Mouse (Mus musculus): ENCODE measurements around the gene Lrrc46. TPM values are rescaled to one million over a fixed set of nuclear protein-coding genes. Genes with fewer than 3 reads are reported as not detected.

Gene Lrrc46
- polyA plus RNA-seq (2015; fragmentation: Nextera tagmentation; extraction: Ambion mirVana) = 2.9 and 4.6 TPM in 2 replicates

GRCm38 (mm10) chr11:97041022-97041899, at the start of gene Lrrc46, which contains the start of gene Mrpl10:
Gene Lrrc46, minus strand, starts transcription at chr11:97041407.
Gene Mrpl10, plus strand, starts transcription at chr11:97041560.
- Histone ChIP-seq H3K36me3 (no peaks in the 10 kb centered on the region), H3K9me3 (no peaks in the 10 kb centered on the region), H3K4me2 (replicated peaks) (peak within 1 kb of the TSS; percentile 81), H3K4me3 (peak within 1 kb of the TSS; percentile 84), H3K27ac (replicated peaks) (peak within 1 kb of the TSS; percentile 78), H3K4me1 (peaks cover 21% of the 10 kb centered on the region), H3K27me3 (no peaks in the 10 kb centered on the region), H3K9ac (replicated peaks) (peak within 1 kb of the TSS; percentile 89)
- ATAC-seq (replicated peaks) = peak; percentile 95
- WGBS = under 1% methylated on average over 48 of the region's 48 CpGs

DNA sequence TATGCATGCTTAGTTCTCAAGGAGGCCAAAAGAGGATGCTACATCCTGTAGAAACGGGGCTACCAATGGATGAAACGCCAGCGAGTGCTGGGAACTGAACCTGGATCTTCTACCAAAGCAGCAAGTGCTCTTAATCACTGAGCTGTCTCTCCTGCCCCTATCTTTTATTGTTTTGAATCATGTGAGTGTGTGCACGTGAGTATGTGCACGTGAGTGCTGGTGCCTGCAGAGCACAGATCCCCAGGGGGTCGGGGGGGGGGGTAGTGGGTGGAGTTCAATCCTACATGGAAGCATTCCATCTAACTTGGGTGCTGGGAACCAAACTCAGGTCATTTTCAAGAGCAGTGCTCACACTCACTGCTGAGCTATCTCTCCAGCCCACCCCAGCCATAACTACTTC, 45.2 kb upstream of the Lrrc46 start:
- Histone ChIP-seq H3K4me2 (replicated peaks) (no peak overlapping the region), H3K27ac (replicated peaks) (no peak overlapping the region), H3K4me3 (no peak overlapping the region), H3K27me3 (no peaks in the 10 kb centered on the region), H3K4me1 (no peaks in the 10 kb centered on the region), H3K9ac (replicated peaks) (no peak overlapping the region), H3K36me3 (no peaks in the 10 kb centered on the region), H3K9me3 (no peaks in the 10 kb centered on the region)
- WGBS = 75% methylated on average over 6 of the region's 6 CpGs
- no peak for ATAC-seq (replicated peaks)

DNA sequence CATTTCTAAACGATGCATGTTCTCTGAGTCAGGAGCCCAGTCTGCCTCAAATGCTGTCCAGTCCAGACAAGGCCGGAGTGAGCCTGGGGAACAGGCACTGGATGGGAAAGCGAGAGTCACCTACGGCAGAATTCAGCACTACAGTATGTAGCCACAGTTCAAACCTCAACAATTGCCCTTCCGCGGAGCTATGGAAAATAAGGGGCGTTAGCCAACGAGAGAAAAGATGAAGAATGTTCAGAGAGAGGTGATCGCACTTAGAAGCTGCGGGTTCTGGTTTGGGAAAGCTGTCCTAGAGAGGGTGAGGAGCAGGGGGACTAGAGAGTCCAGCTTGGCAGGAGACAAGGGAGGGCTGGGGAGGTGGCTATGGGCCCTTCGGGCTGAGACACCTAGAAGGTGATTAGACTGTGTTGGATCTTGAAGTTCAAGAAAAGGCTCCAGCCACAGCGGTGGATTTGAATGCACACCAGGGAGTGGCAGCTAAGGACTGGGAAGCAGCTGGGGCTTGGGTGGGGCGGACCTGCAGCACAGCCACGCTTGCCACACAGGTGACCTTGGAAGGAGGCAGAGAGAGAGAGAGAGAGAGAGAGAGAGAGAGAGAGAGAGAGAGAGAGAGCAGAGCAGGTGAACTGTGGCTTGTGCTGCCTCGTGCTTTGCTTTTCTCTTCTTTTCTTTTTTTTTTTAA, 43.8 kb upstream of the Lrrc46 start:
- no peaks in the 10 kb centered on the region for H3K4me1 ChIP-seq
- no peaks in the 10 kb centered on the region for H3K36me3 ChIP-seq
- H3K4me2 ChIP-seq (replicated peaks) = no peak overlapping the region
- no peak overlapping the region for H3K27ac ChIP-seq (replicated peaks)
- H3K9me3 ChIP-seq = no peaks in the 10 kb centered on the region
- H3K4me3 ChIP-seq = no peak overlapping the region
- ATAC-seq (replicated peaks) = no peak
- no peaks in the 10 kb centered on the region for H3K27me3 ChIP-seq
- H3K9ac ChIP-seq (replicated peaks) = no peak overlapping the region
- WGBS = 86% methylated on average over 14 of the region's 15 CpGs

GRCm38 (mm10) chr11:97083401-97084140, 42.4 kb upstream of the Lrrc46 start:
- Histone ChIP-seq H3K9ac (replicated peaks) (no peak overlapping the region), H3K4me3 (no peak overlapping the region), H3K9me3 (no peaks in the 10 kb centered on the region), H3K36me3 (no peaks in the 10 kb centered on the region), H3K4me2 (replicated peaks) (no peak overlapping the region), H3K4me1 (no peaks in the 10 kb centered on the region), H3K27me3 (no peaks in the 10 kb centered on the region), H3K27ac (replicated peaks) (no peak overlapping the region)
- WGBS = 51% methylated on average over 22 of the region's 22 CpGs
- no peak for ATAC-seq (replicated peaks)

DNA sequence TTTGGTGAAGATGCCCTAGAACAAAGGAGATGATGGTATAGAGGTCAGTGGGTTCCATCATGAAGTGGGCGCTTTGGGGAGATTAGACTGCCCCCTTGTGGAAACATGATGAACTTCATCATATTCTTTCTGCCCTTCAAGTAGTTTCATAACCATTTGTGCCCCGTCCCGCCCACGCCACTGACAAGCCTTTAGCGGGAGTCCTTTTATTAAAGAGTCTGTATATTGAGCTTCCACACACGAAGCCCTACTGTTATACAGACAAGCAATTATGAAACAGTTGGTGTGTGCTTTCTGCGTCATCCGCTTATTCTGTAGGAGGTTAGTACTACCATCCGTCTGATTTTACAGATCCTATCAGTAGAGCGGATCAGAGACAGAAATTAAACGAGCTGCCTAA, 41.8 kb upstream of the Lrrc46 start:
- Histone ChIP-seq H3K4me3 (no peak overlapping the region), H3K27ac (replicated peaks) (no peak overlapping the region), H3K4me1 (no peaks in the 10 kb centered on the region), H3K9ac (replicated peaks) (no peak overlapping the region), H3K4me2 (replicated peaks) (no peak overlapping the region), H3K9me3 (no peaks in the 10 kb centered on the region), H3K36me3 (no peaks in the 10 kb centered on the region), H3K27me3 (no peaks in the 10 kb centered on the region)
- 46% methylated on average over 11 of the region's 11 CpGs for WGBS
- ATAC-seq (replicated peaks) = no peak

- no peak overlapping the region for H3K27ac ChIP-seq (replicated peaks)
- no peaks in the 10 kb centered on the region for H3K4me1 ChIP-seq
- no peaks in the 10 kb centered on the region for H3K27me3 ChIP-seq
- no peaks in the 10 kb centered on the region for H3K36me3 ChIP-seq
- H3K4me3 ChIP-seq = no peak overlapping the region
- no peak overlapping the region for H3K4me2 ChIP-seq (replicated peaks)
- H3K9me3 ChIP-seq = no peaks in the 10 kb centered on the region
- no peak overlapping the region for H3K9ac ChIP-seq (replicated peaks)
- WGBS = 10% methylated on average over 9 of the region's 9 CpGs
- ATAC-seq (replicated peaks) = no peak
These were observed 39.1 kb upstream of the Lrrc46 start for GRCm38 (mm10) chr11:97080291-97080690.

DNA sequence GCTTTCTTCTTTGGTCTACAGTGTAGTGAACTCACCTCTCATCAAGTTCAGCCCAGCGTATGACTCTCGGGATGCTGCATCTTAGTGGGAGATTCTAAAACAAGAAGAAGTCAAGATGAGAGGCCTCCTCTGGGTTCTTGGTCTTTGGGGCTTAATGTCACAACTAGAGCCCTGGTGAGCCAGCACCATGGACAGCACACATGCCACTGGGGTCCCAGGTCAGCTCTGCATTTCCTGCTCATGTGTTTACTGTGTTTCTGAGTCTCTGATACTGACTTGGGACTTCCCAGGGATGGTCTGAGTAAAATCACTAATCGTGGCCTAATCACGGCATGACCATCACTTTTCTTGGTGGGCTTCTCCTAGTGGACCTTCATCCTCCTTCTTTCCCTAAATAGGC, 37.5 kb upstream of the Lrrc46 start:
- Histone ChIP-seq H3K4me3 (no peak overlapping the region), H3K4me2 (replicated peaks) (no peak overlapping the region), H3K9ac (replicated peaks) (no peak overlapping the region), H3K4me1 (no peaks in the 10 kb centered on the region), H3K9me3 (no peaks in the 10 kb centered on the region), H3K27me3 (no peaks in the 10 kb centered on the region), H3K27ac (replicated peaks) (no peak overlapping the region), H3K36me3 (no peaks in the 10 kb centered on the region)
- ATAC-seq (replicated peaks) = no peak
- WGBS = 62% methylated on average over 4 of the region's 4 CpGs

GRCm38 (mm10) chr11:97074235-97074634, 33.0 kb upstream of the Lrrc46 start:
- H3K9me3 ChIP-seq = no peaks in the 10 kb centered on the region
- ATAC-seq (replicated peaks) = no peak
- no peaks in the 10 kb centered on the region for H3K4me1 ChIP-seq
- no peak overlapping the region for H3K4me3 ChIP-seq
- H3K27me3 ChIP-seq = no peaks in the 10 kb centered on the region
- no peak overlapping the region for H3K4me2 ChIP-seq (replicated peaks)
- H3K27ac ChIP-seq (replicated peaks) = no peak overlapping the region
- no peaks in the 10 kb centered on the region for H3K36me3 ChIP-seq
- WGBS = 76% methylated on average over 8 of the region's 8 CpGs
- no peak overlapping the region for H3K9ac ChIP-seq (replicated peaks)

- peaks cover 5% of the 10 kb centered on the region; the same call in 1 of the 2 replicates for H3K36me3 ChIP-seq
- H3K9me3 ChIP-seq = no peaks in the 10 kb centered on the region
- H3K4me2 ChIP-seq (replicated peaks) = no peak overlapping the region
- no peak for ATAC-seq (replicated peaks)
- H3K4me1 ChIP-seq = no peaks in the 10 kb centered on the region
- H3K27me3 ChIP-seq = no peaks in the 10 kb centered on the region
- WGBS = 32% methylated on average over 3 of the region's 3 CpGs
- no peak overlapping the region for H3K4me3 ChIP-seq
- no peak overlapping the region for H3K9ac ChIP-seq (replicated peaks)
- no peak overlapping the region for H3K27ac ChIP-seq (replicated peaks)
These were observed 31.3 kb upstream of the Lrrc46 start for GRCm38 (mm10) chr11:97072533-97072932.

- WGBS = 66% methylated on average over 1 of the region's 1 CpGs
- no peak for ATAC-seq (replicated peaks)
- no peaks in the 10 kb centered on the region for H3K9me3 ChIP-seq
These were observed 29.9 kb upstream of the Lrrc46 start for GRCm38 (mm10) chr11:97071129-97071528.

DNA sequence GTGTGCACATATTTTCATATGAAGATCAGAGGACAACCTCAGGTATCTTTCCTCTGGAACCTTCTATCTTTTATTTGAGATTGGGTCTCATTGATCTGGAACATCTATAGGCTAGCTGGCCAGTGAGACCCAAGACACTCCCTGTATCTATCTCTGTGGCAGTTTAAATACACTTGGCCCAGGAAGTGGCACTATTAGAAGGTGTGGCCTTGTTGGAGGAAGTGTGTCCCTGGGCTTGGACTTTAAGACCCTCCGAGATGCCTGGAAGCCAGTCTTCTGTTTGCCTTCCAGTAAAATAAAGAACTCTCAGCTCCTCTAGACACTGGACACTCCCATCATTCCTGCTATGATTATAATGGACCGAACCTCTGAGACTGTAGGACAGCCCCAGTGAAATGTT, 28.6 kb upstream of the Lrrc46 start:
- Histone ChIP-seq H3K4me2 (replicated peaks) (no peak overlapping the region), H3K36me3 (peaks cover 5% of the 10 kb centered on the region; the same call in 1 of the 2 replicates), H3K9me3 (no peaks in the 10 kb centered on the region), H3K27me3 (no peaks in the 10 kb centered on the region), H3K27ac (replicated peaks) (no peak overlapping the region), H3K9ac (replicated peaks) (no peak overlapping the region), H3K4me1 (no peaks in the 10 kb centered on the region), H3K4me3 (no peak overlapping the region)
- ATAC-seq (replicated peaks) = no peak
- 95% methylated on average over 2 of the region's 2 CpGs for WGBS

More at GRCm38 (mm10) chr11:97071129-97071528, 29.9 kb upstream of the Lrrc46 start:
- Histone ChIP-seq H3K27me3 (no peaks in the 10 kb centered on the region), H3K27ac (replicated peaks) (no peak overlapping the region), H3K4me1 (no peaks in the 10 kb centered on the region), H3K4me3 (no peak overlapping the region), H3K4me2 (replicated peaks) (no peak overlapping the region), H3K9ac (replicated peaks) (no peak overlapping the region), H3K36me3 (peaks cover 5% of the 10 kb centered on the region; the same call in 1 of the 2 replicates)

- no peak for ATAC-seq (replicated peaks)
- no peak overlapping the region for H3K27ac ChIP-seq (replicated peaks)
- WGBS = 50% methylated on average over 1 of the region's 1 CpGs
- no peaks in the 10 kb centered on the region for H3K27me3 ChIP-seq
- no peaks in the 10 kb centered on the region for H3K9me3 ChIP-seq
- H3K4me3 ChIP-seq = no peak overlapping the region
- H3K9ac ChIP-seq (replicated peaks) = no peak overlapping the region
- no peaks in the 10 kb centered on the region for H3K4me1 ChIP-seq
- H3K4me2 ChIP-seq (replicated peaks) = no peak overlapping the region
- peaks cover 5% of the 10 kb centered on the region; the same call in 1 of the 2 replicates for H3K36me3 ChIP-seq
These were observed 28.1 kb upstream of the Lrrc46 start for GRCm38 (mm10) chr11:97069333-97069732.
